Mouse (Mus musculus): ENCODE measurements around the gene Rbsn. TPM values are rescaled to one million over a fixed set of nuclear protein-coding genes. Genes with fewer than 3 reads are reported as not detected.

Rbsn gene
- 3.9 and 4.2 TPM in 2 replicates for polyA plus RNA-seq (2012; rRNA removed)

DNA sequence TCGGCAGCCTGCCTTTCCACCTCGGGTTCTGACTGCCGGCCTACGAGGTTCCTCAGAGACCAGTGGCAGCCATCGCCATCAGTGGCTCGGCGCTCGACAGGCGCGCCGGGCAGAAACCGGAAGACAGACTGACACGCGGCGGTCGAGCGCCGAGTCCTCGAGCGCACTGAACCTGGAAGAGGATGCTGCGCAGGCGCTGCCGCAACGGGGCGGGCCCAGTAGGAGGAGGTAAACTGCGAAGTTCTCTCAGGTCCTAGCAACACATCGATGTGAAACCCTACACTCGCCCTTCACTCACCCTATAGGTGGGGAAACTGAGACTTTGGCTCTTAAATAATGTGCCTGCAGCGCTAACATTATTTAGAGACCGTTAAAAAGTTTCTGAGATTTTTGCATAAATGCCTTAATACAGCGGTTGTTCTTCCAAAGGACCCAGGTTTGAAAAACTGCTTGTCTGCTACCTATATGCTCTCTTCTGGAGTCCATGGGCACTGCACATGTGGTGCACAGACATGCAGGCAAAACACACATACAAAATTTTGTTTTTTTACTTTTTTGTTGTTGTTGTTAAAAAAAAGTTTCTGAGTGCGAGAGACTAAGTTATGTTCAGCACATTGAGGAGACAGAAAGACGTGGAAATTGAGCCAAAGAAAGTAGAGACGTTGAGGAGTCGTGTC lies at the start of gene Rbsn:
Gene Rbsn (minus strand): TSS at position 153 of the 677 bp plus-strand sequence.

DNA sequence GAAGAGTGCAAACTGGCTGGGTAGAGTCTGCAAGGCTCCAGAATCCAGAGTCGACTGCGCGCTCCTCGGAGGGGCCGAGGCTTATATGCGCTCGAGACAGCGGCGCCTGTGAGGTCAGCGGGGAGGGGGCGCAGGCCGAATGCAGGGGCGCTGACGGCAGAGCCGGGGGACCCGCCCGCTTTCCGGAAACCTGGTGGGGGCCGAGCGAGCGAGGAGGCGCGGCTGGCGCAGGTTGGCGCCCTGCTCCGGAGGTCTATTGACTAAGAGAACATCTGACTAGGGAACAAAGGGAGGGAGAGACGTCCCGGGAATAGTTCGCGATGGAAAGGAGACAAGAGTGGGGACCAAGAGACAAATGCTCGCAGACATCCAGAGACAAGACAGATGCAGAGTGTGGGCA lies 29.9 kb upstream of the Rbsn start, which contains the start of gene Trh:
Gene Trh (minus strand): TSS at position 60 of the 400 bp plus-strand sequence.

DNA sequence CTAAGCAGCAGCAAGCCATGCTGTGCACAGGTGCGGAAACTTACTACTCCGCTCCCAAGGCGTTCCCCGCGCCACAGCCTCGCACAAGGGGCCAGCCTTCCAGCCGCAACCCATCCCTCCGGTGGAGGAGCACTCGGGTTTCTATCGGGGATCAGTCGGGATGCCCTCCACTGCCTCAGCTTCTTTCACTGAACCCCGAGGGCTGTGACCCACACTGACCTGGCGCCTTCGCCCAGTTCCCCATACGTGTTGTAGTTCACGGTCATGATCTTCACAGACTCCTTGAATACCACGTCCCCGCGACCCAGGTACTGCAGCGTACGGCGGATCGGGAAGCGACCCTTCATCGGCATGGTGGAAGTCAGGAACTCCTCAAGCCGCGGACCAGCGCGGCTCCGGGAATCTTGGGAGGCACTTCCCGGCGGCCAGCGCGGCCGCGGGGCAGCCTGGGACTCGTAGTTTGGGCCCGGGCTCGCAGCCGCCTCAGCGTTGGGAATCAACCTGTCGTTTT lies 31.0 kb downstream of the Rbsn start, which contains the start of gene Mrps25:
Gene Mrps25 (minus strand): TSS at position 413 of the 511 bp plus-strand sequence.

Other genes starting within 250 kb of the Rbsn start
- gene Fgd5, start 236.0 kb downstream of the Rbsn start, polyA plus RNA-seq (2012; rRNA removed) = 1.4 and 1.7 TPM in 2 replicates
- 6.5 and 7.7 TPM in 2 replicates for gene Nr2c2, start 123.5 kb downstream of the Rbsn start, polyA plus RNA-seq (2012; rRNA removed)
- 24.2 and 25.8 TPM in 2 replicates for gene Mrps25, start 30.9 kb downstream of the Rbsn start, polyA plus RNA-seq (2012; rRNA removed)
- gene Trh, start 29.7 kb upstream of the Rbsn start, polyA plus RNA-seq (2012; rRNA removed) = 0.02 TPM in 1 of 2 replicates, not detected in the other